Mouse (Mus musculus) MEL (cell line): ENCODE measurements around the gene Grik1. TPM values are rescaled to one million over a fixed set of nuclear protein-coding genes. Genes with fewer than 3 reads are reported as not detected.

Experiments used
- DNase-seq: peaks from one replicate; pipeline ENCODE4 v3.0.0; 2011; ENCODE audit warnings: low read depth, low spot score
- H3K27ac ChIP-seq: 2 replicates; pipeline ENCODE4 v1.5.1; 2012; ENCODE audit warnings: low read depth, mild to moderate bottlenecking, control low read depth, low read length, moderate library complexity; ENCODE audit not compliant: control insufficient read depth
- H3K27me3 ChIP-seq, 2 experiments: fragments of 150-350 bp in 1 of 2; sonication (generic) in 1 of 2; 2 replicates each; pipeline ENCODE4 v1.6.1; 2012; ENCODE audit warnings: low read length in 2 of 2, mild to moderate bottlenecking in 2 of 2, improper control_type of control experiment in 1 of 2, moderate library complexity in 1 of 2; ENCODE audit not compliant: insufficient read depth in 2 of 2, control insufficient read depth in 1 of 2
- H3K36me3 ChIP-seq, 2 experiments: 2 replicates each; pipeline ENCODE4 v1.6.1; 2012 to 2014; ENCODE audit warnings: low read length in 2 of 2, improper control_type of control experiment in 1 of 2, inconsistent platforms in 1 of 2, mild to moderate bottlenecking in 1 of 2; ENCODE audit not compliant: insufficient read depth in 2 of 2, control insufficient read depth in 1 of 2
- H3K4me1 ChIP-seq, 2 experiments: fragments of 150-350 bp in 1 of 2; sonication (generic) in 1 of 2; 2 replicates each; pipeline ENCODE4 v1.6.1; 2012; ENCODE audit warnings: low read length in 2 of 2, improper control_type of control experiment in 1 of 2, mild to moderate bottlenecking in 1 of 2; ENCODE audit not compliant: insufficient read depth in 2 of 2, control insufficient read depth in 1 of 2
- H3K4me3 ChIP-seq, 2 experiments: fragments of 150-350 bp in 1 of 2; sonication (generic) in 1 of 2; 2 replicates each; pipeline ENCODE4 v1.5.1; 2012; ENCODE audit warnings: low read depth in 2 of 2, low read length in 2 of 2, mild to moderate bottlenecking in 2 of 2, moderate library complexity in 2 of 2, control low read depth in 1 of 2, improper control_type of control experiment in 1 of 2; ENCODE audit not compliant: control insufficient read depth in 1 of 2, insufficient read depth in 1 of 2
- H3K79me2 ChIP-seq: 2 replicates; pipeline ENCODE4 v1.6.1; 2012; ENCODE audit warnings: mild to moderate bottlenecking, low read length, moderate library complexity; ENCODE audit not compliant: control insufficient read depth, poor library complexity, insufficient read depth
- H3K9ac ChIP-seq: 2 replicates; pipeline ENCODE4 v1.6.1; 2012; ENCODE audit warnings: low read depth, mild to moderate bottlenecking, control low read depth, low read length, moderate library complexity; ENCODE audit not compliant: control insufficient read depth, poor library complexity, severe bottlenecking
- H3K9me3 ChIP-seq: fragments of 150-350 bp; sonication (generic); replicated peaks from 2 replicates; pipeline ENCODE4 v1.6.1; 2012; ENCODE audit warnings: mild to moderate bottlenecking, low read length, improper control_type of control experiment, moderate library complexity; ENCODE audit not compliant: insufficient read depth
- BHLHE40 ChIP-seq: IDR thresholded peaks from 2 replicates; pipeline ENCODE4 v1.6.1; 2012; ENCODE audit warnings: low read depth, mild to moderate bottlenecking, inconsistent platforms, low read length, improper control_type of control experiment, borderline replicate concordance
- CHD1 ChIP-seq: IDR thresholded peaks from 2 replicates; pipeline ENCODE4 v1.6.1; 2012; ENCODE audit warnings: low read depth, mild to moderate bottlenecking, inconsistent platforms, low read length, improper control_type of control experiment
- CTCF ChIP-seq, 3 experiments: IDR thresholded peaks in 2 of 3; conservative IDR thresholded peaks in 1 of 3; 2 replicates each; pipeline ENCODE4 v1.5.1; 2011 to 2012; ENCODE audit warnings: low read length in 3 of 3, low read depth in 2 of 3, mild to moderate bottlenecking in 2 of 3, improper control_type of control experiment in 1 of 3, inconsistent platforms in 1 of 3, mixed read lengths in 1 of 3, moderate library complexity in 1 of 3; ENCODE audit not compliant: control insufficient read depth in 1 of 3, insufficient read depth in 1 of 3, poor library complexity in 1 of 3, severe bottlenecking in 1 of 3
- ELF1 ChIP-seq: IDR thresholded peaks from 2 replicates; pipeline ENCODE4 v1.6.1; 2014; ENCODE audit warnings: low read depth, mild to moderate bottlenecking, inconsistent platforms, low read length, improper control_type of control experiment, moderate library complexity
- EP300 ChIP-seq, 2 experiments: IDR thresholded peaks; 2 replicates each; pipeline ENCODE4 v1.6.1; 2011; ENCODE audit warnings: improper control_type of control experiment in 2 of 2, low read length in 2 of 2, low read depth in 1 of 2, mild to moderate bottlenecking in 1 of 2
- GATA1 ChIP-seq: IDR thresholded peaks from 2 replicates; pipeline ENCODE4 v1.6.1; 2011; ENCODE audit warnings: low read depth, low read length, improper control_type of control experiment
- JUND ChIP-seq: IDR thresholded peaks from 2 replicates; pipeline ENCODE4 v1.6.1; 2011; ENCODE audit warnings: low read depth, mild to moderate bottlenecking, improper control_type of control experiment, low read length
- KAT2A ChIP-seq: conservative IDR thresholded peaks from 2 replicates; pipeline ENCODE4 v1.6.1; 2012; ENCODE audit warnings: low read depth, low read length, improper control_type of control experiment, inconsistent platforms
- MAZ ChIP-seq: IDR thresholded peaks from 2 replicates; pipeline ENCODE4 v1.6.1; 2012; ENCODE audit warnings: low read depth, mild to moderate bottlenecking, inconsistent platforms, low read length, improper control_type of control experiment
- MYB ChIP-seq: IDR thresholded peaks from 2 replicates; pipeline ENCODE4 v1.6.1; 2011; ENCODE audit warnings: mild to moderate bottlenecking, low read depth, low read length, improper control_type of control experiment
- MYC ChIP-seq: IDR thresholded peaks from 2 replicates; pipeline ENCODE4 v1.6.1; 2011; ENCODE audit warnings: low read depth, mild to moderate bottlenecking, low read length, improper control_type of control experiment, moderate library complexity
- NRF1 ChIP-seq: IDR thresholded peaks from 2 replicates; pipeline ENCODE4 v1.6.1; 2014; ENCODE audit warnings: low read depth, mild to moderate bottlenecking, inconsistent platforms, low read length, improper control_type of control experiment, moderate library complexity; ENCODE audit not compliant: poor library complexity, insufficient read depth, severe bottlenecking
- POLR2A ChIP-seq, 2 experiments: IDR thresholded peaks; 2 replicates each; pipeline ENCODE4 v1.6.1; 2011 to 2012; ENCODE audit warnings: low read length in 2 of 2, mild to moderate bottlenecking in 2 of 2, control low read depth in 1 of 2, improper control_type of control experiment in 1 of 2, low read depth in 1 of 2, moderate library complexity in 1 of 2; ENCODE audit not compliant: control insufficient read depth in 1 of 2, insufficient read depth in 1 of 2, poor library complexity in 1 of 2
- POLR2AphosphoS5 ChIP-seq: IDR thresholded peaks from 2 replicates; pipeline ENCODE4 v1.6.1; 2012; ENCODE audit warnings: low read depth, borderline replicate concordance, mild to moderate bottlenecking, inconsistent platforms, low read length, moderate library complexity, mixed read lengths
- RAD21 ChIP-seq: IDR thresholded peaks from 2 replicates; pipeline ENCODE4 v1.6.1; 2011; ENCODE audit warnings: mild to moderate bottlenecking, low read depth, low read length, improper control_type of control experiment
- RCOR1 ChIP-seq: IDR thresholded peaks from 2 replicates; pipeline ENCODE4 v1.6.1; 2012; ENCODE audit warnings: low read depth, mild to moderate bottlenecking, inconsistent platforms, low read length, improper control_type of control experiment
- SMC3 ChIP-seq: IDR thresholded peaks from 2 replicates; pipeline ENCODE4 v1.6.1; 2011; ENCODE audit warnings: low read depth, low read length, improper control_type of control experiment
- TCF12 ChIP-seq: IDR thresholded peaks from 2 replicates; pipeline ENCODE4 v1.6.1; 2014; ENCODE audit warnings: low read depth, mild to moderate bottlenecking, inconsistent platforms, low read length, improper control_type of control experiment, moderate library complexity
- UBTF ChIP-seq: IDR thresholded peaks from 2 replicates; pipeline ENCODE4 v1.6.1; 2012; ENCODE audit warnings: low read depth, mild to moderate bottlenecking, inconsistent platforms, low read length, improper control_type of control experiment, moderate library complexity, borderline replicate concordance; ENCODE audit not compliant: insufficient read depth
- USF1 ChIP-seq: IDR thresholded peaks from 2 replicates; pipeline ENCODE4 v1.6.1; 2014; ENCODE audit warnings: low read depth, mild to moderate bottlenecking, inconsistent platforms, low read length, improper control_type of control experiment, moderate library complexity
- USF2 ChIP-seq, 2 experiments: IDR thresholded peaks; 2 replicates each; pipeline ENCODE4 v1.6.1; 2011 to 2012; ENCODE audit warnings: improper control_type of control experiment in 2 of 2, low read length in 2 of 2, borderline replicate concordance in 1 of 2, inconsistent platforms in 1 of 2, low read depth in 1 of 2, mild to moderate bottlenecking in 1 of 2; ENCODE audit not compliant: insufficient read depth in 1 of 2
- ZKSCAN1 ChIP-seq: IDR thresholded peaks from 2 replicates; pipeline ENCODE4 v1.6.1; 2012; ENCODE audit warnings: low read depth, mild to moderate bottlenecking, inconsistent platforms, low read length, improper control_type of control experiment, moderate library complexity
- polyA plus RNA-seq, 2 experiments: library from polyadenylated mRNA; stranded (reverse) in 1 of 2; unstranded in 1 of 2; fragments of >175 nt in 1 of 2; fragments of >200 nt in 1 of 2; gene quantifications; 2 replicates each; pipeline versions ENCODE4 v1.2.1 to v1.2.4; 2012; ENCODE audit warnings: low replicate concordance in 2 of 2, low read depth in 1 of 2; ENCODE audit not compliant: insufficient read length in 2 of 2, insufficient read depth in 1 of 2, missing spikeins in 1 of 2
- total RNA-seq: library from RNA; depleted of rRNA; stranded (reverse); fragments of 300-350 nt; gene quantifications from 2 replicates; pipeline ENCODE4 v1.2.3, GENCODE M21; 2012

Gene Grik1
- total and polyA plus RNA-seq, 3 experiments = not detected

- DNase-seq = no peak
- Histone ChIP-seq H3K9me3 (no peaks in the 10 kb centered on the region), H3K9ac (no peak overlapping the region), H3K36me3 (no peaks in the 10 kb centered on the region), H3K27me3 (no peaks in the 10 kb centered on the region), H3K79me2 (no peaks in the 10 kb centered on the region), H3K4me1 (no peaks in the 10 kb centered on the region), H3K4me3 (no peak overlapping the region), H3K27ac (no peak overlapping the region)
- TF ChIP-seq CTCF (IDR thresholded peaks at IDR 0.05 in 2 of 3, conservative IDR thresholded peaks at IDR 0.05 in 1 of 3; ENCODE audit: control insufficient read depth in 1 of 3, insufficient read depth in 1 of 3, low read depth in 2 of 3, low read length in 3 of 3, poor library complexity in 1 of 3, severe bottlenecking in 1 of 3) = no peak
- TF ChIP-seq TCF12 = no peak
- no peak for TF ChIP-seq KAT2A
- no peak for TF ChIP-seq EP300 (IDR thresholded peaks at IDR 0.05; ENCODE audit: low read depth in 1 of 2, low read length in 2 of 2)
- no peak for TF ChIP-seq GATA1
- TF ChIP-seq SMC3 = no peak
- TF ChIP-seq MYC = no peak
Measured at GRCm38 (mm10) chr16:87948122-87948521, 341.9 kb downstream of the Grik1 start.

GRCm38 (mm10) chr16:87944318-87944717 lies 345.7 kb downstream of the Grik1 start:
- no peak for DNase-seq
- Histone ChIP-seq H3K4me1 (no peaks in the 10 kb centered on the region), H3K27ac (no peak overlapping the region), H3K79me2 (no peaks in the 10 kb centered on the region), H3K27me3 (no peaks in the 10 kb centered on the region), H3K4me3 (no peak overlapping the region), H3K9ac (no peak overlapping the region), H3K9me3 (no peaks in the 10 kb centered on the region), H3K36me3 (no peaks in the 10 kb centered on the region)
- no peak for TF ChIP-seq BHLHE40
- no peak for TF ChIP-seq ELF1

DNA sequence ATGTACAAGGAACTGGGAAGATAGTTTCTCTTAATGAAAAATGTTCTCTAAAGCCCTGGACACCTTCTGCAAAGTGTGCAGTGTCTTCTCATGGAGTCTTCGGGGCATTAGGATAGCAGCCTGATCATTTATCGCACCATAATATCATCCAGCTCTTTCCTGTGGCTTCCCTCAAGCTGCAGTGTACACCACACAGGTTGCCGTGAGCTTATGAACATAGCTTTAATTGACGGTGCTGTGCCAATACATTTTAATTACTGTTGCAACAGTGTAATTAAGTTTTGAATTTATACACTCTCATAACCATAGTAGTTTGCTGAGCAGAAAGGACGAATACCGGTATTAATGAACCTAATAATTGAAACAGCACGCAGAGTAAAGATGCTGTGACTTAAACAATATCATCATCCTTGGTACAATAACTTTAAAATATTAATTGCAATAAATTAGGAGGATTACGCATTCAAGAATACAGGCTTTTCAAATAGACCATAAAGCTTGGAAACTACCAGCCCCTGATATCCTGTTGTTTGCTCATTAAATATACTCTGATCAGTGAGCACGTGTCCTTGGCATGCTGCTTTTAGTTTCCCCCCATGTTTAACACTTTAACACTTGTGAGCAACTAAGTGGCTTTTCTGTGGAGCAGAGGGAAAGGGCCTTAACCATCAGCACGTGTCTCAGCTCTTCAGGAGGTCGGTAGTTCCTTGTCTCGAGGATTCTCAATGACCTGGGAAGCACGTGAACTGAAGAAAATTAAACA lies 347.8 kb downstream of the Grik1 start:
- no peak overlapping the region for H3K4me3 ChIP-seq
- TF ChIP-seq JUND = no peak
- TF ChIP-seq USF1 = no peak
- TF ChIP-seq POLR2AphosphoS5 = no peak
- TF ChIP-seq MYB = no peak
- TF ChIP-seq RCOR1 = no peak
- no peak for TF ChIP-seq ZKSCAN1
- TF ChIP-seq USF2 (IDR thresholded peaks at IDR 0.05; ENCODE audit: borderline replicate concordance in 1 of 2, insufficient read depth in 1 of 2, low read depth in 1 of 2, low read length in 2 of 2) = no peak
- TF ChIP-seq NRF1 = no peak
- no peak for TF ChIP-seq CHD1
- TF ChIP-seq CTCF (IDR thresholded peaks at IDR 0.05 in 2 of 3, conservative IDR thresholded peaks at IDR 0.05 in 1 of 3; ENCODE audit: control insufficient read depth in 1 of 3, insufficient read depth in 1 of 3, low read depth in 2 of 3, low read length in 3 of 3, poor library complexity in 1 of 3, severe bottlenecking in 1 of 3) = no peak
- no peak for TF ChIP-seq POLR2A (IDR thresholded peaks at IDR 0.05; ENCODE audit: control insufficient read depth in 1 of 2, insufficient read depth in 1 of 2, low read depth in 1 of 2, low read length in 2 of 2, poor library complexity in 1 of 2)
- TF ChIP-seq UBTF = no peak
- TF ChIP-seq RAD21 = no peak
- no peak for TF ChIP-seq MAZ
- TF ChIP-seq, all 39 proteins: peak for 0
- no peaks in the 10 kb centered on the region for H3K36me3 ChIP-seq
- no peaks in the 10 kb centered on the region for H3K9me3 ChIP-seq
- H3K4me1 ChIP-seq = no peaks in the 10 kb centered on the region
- H3K27ac ChIP-seq = no peak overlapping the region
- no peaks in the 10 kb centered on the region for H3K27me3 ChIP-seq
- H3K79me2 ChIP-seq = no peaks in the 10 kb centered on the region
- H3K9ac ChIP-seq = no peak overlapping the region
- no peak for DNase-seq
